Mouse (Mus musculus) hindbrain, embryonic 14.5 days (tissue): ENCODE measurements around the gene Sgca. TPM values are rescaled to one million over a fixed set of nuclear protein-coding genes. Genes with fewer than 3 reads are reported as not detected.

Experiments used
- ATAC-seq: fragments of 200-750 bp; cut with Nextera tagmentation; 2 replicates; pipeline ENCODE4 v1.8.0; 2017; ENCODE audit warnings: moderate number of reproducible peaks, mild to moderate bottlenecking, moderate TSS enrichment, moderate library complexity; ENCODE audit not compliant: low FRiP score
- DNase-seq: peaks from one replicate; pipeline ENCODE4 v3.0.0-alpha.2; 2015; ENCODE audit warnings: low spot score
- H3K27ac ChIP-seq: fragments of 300-500 bp; sonication (generic); 2 replicates; pipeline ENCODE4 v1.5.1; 2014; ENCODE audit warnings: mild to moderate bottlenecking, moderate library complexity
- H3K27me3 ChIP-seq: fragments of 300-500 bp; sonication (generic); 2 replicates; pipeline ENCODE4 v1.6.1; 2014; ENCODE audit warnings: mild to moderate bottlenecking, low read length, mixed read lengths; ENCODE audit not compliant: control insufficient read depth, insufficient read depth
- H3K36me3 ChIP-seq: fragments of 300-500 bp; sonication (generic); replicated peaks from 2 replicates; pipeline ENCODE4 v1.6.1; 2014; ENCODE audit not compliant: control insufficient read depth, insufficient read depth
- H3K4me1 ChIP-seq: fragments of 300-500 bp; sonication (generic); replicated peaks from 2 replicates; pipeline ENCODE4 v1.6.1; 2014; ENCODE audit warnings: antibody characterized with exemption, low read length, mixed read lengths; ENCODE audit not compliant: control insufficient read depth, insufficient read depth
- H3K4me2 ChIP-seq: fragments of 300-500 bp; sonication (generic); replicated peaks from 2 replicates; pipeline ENCODE4 v1.6.1; 2014; ENCODE audit warnings: mild to moderate bottlenecking, moderate library complexity
- H3K4me3 ChIP-seq: fragments of 300-500 bp; sonication (generic); replicated peaks from 2 replicates; pipeline ENCODE4 v1.5.1; 2014; ENCODE audit warnings: mild to moderate bottlenecking, low read length
- H3K9ac ChIP-seq: fragments of 300-500 bp; sonication (generic); 2 replicates; pipeline ENCODE4 v1.6.1; 2014
- H3K9me3 ChIP-seq: fragments of 300-500 bp; sonication (generic); 2 replicates; pipeline ENCODE4 v1.6.1; 2016; ENCODE audit warnings: low read length; ENCODE audit not compliant: control insufficient read depth
- WGBS: fragments of 180-500 bp; shearing (Covaris S2); extraction: QIAGEN DNeasy Blood & Tissue Kit; methylation state at CpG from one replicate; pipeline ENCODE4 v1.1.7; 2014; 5-methylcytosine and 5-hydroxymethylcytosine counted together
- polyA plus RNA-seq: library from polyadenylated mRNA; unstranded; fragments of >200 nt; fragmentation: Nextera tagmentation; extraction: Ambion mirVana; gene quantifications from 2 replicates; pipeline ENCODE4 v1.2.1, GENCODE M21; 2014

Gene Sgca
- polyA plus RNA-seq, 1 experiment from 2014 or later = 0.17 TPM

DNA sequence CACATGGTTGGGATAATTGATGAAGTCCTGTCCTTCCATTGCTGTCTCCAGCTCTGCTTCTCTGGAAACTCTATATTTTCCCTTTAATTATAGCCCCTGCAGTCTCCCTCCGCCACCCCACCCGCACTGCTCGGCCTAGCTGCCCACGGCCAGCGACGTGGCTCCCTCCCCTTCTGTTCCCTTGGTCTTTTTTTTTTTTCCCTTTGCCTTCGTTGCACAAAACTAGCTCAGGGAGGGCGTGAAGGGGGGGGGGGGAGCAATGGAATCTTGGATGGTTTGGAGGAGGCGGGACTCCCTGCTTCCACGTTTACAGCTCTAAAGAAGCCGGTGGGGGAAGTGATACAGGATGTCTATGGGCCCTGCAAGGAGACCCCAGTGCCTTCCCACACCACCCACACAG lies 41.6 kb downstream of the Sgca start:
- ATAC-seq (no peak), DNase-seq (no peak)
- no peaks in the 10 kb centered on the region for H3K36me3 ChIP-seq
- peaks cover 12% of the 10 kb centered on the region; the same call in 1 of the 2 replicates for H3K4me1 ChIP-seq
- H3K27ac ChIP-seq = no peak overlapping the region
- no peak overlapping the region for H3K4me3 ChIP-seq
- WGBS = 30% methylated on average over 11 of the region's 11 CpGs
- H3K27me3 ChIP-seq = peaks cover 68% of the 10 kb centered on the region
- no peak overlapping the region for H3K4me2 ChIP-seq
- H3K9ac ChIP-seq = no peak overlapping the region
- H3K9me3 ChIP-seq = no peaks in the 10 kb centered on the region

DNA sequence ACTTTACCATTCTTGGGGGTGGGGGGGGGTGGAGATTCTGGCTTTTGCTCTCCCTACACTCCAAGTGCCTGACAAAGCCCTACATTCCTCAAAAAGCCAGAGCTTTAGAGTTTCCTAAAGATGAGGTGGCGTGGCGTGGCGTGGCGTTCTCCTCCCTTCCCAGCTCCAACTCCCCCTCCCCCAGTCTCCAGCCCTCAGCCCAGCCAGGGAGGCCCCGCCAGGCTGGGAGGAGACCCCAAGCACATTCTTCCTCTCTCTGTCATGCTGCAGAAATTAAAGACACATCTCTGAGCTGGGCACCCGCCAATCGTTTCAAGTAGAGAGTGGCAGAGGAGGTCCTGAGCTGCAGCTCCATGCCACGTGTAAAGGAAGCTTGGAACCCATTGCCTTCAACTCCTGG lies 42.5 kb downstream of the Sgca start:
- H3K4me3 ChIP-seq = no peak overlapping the region
- ATAC-seq (no peak), DNase-seq (no peak)
- no peaks in the 10 kb centered on the region for H3K36me3 ChIP-seq
- H3K9me3 ChIP-seq = no peaks in the 10 kb centered on the region
- 28% methylated on average over 8 of the region's 8 CpGs for WGBS
- no peak overlapping the region for H3K4me2 ChIP-seq
- peaks cover 61% of the 10 kb centered on the region for H3K27me3 ChIP-seq
- no peak overlapping the region for H3K9ac ChIP-seq
- H3K4me1 ChIP-seq = peaks cover 16% of the 10 kb centered on the region; the same call in 1 of the 2 replicates
- H3K27ac ChIP-seq = no peak overlapping the region

DNA sequence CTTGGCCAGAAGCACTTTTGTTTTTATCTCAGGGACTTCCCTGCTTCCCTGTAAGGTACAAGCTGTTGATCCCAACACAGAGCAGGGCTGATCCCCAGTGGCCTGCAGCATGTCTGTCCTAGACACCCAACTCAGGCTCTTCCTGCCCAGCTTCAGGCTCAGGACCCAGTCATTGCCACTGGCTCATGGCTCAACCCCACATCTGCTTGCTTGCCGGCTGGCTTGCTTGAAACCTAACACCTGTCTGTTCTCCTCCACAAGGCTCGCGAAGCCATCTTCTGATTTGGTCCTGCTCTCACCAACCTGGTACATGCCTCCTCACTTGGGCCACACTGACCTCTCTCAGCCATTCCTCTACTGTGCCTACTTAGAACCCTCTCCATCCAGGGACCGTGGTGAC lies 46.0 kb downstream of the Sgca start:
- H3K4me2 ChIP-seq = no peak overlapping the region
- H3K27ac ChIP-seq = no peak overlapping the region
- 0 out of 2 replicates have a peak, but pooled peaks cover 5% of the 10 kb centered on the region for H3K4me1 ChIP-seq
- 60% methylated on average over 4 of the region's 4 CpGs for WGBS
- peaks cover 29% of the 10 kb centered on the region for H3K27me3 ChIP-seq
- ATAC-seq (no peak), DNase-seq (no peak)
- H3K9me3 ChIP-seq = no peaks in the 10 kb centered on the region
- no peaks in the 10 kb centered on the region for H3K36me3 ChIP-seq
- no peak overlapping the region for H3K4me3 ChIP-seq
- H3K9ac ChIP-seq = no peak overlapping the region

DNA sequence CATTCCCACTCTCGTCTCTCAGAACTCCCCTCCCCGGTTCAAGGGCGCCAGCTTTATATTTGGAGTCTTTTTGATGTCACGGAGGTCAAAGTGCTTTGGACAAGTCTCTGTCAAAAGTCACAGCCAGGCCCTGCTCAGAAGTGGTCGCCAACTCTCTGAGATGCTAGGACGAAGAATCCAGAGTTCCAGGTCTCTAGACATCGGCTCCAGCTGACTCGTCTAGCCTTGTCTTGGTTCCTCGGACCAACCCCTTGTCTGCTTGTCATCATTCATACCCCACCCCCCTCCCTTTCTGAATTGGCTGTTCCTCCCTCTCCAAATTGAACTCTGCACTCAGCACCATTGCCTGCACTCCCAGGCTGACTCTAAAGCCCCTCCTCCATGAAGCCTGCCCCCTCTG lies 46.5 kb downstream of the Sgca start:
- H3K27me3 ChIP-seq = peaks cover 23% of the 10 kb centered on the region
- H3K9me3 ChIP-seq = no peaks in the 10 kb centered on the region
- WGBS = 62% methylated on average over 9 of the region's 9 CpGs
- DNase-seq (no peak), ATAC-seq (no peak)
- H3K4me2 ChIP-seq = no peak overlapping the region
- H3K36me3 ChIP-seq = no peaks in the 10 kb centered on the region
- no peak overlapping the region for H3K9ac ChIP-seq
- 0 out of 2 replicates have a peak, but pooled peaks cover 5% of the 10 kb centered on the region for H3K4me1 ChIP-seq
- no peak overlapping the region for H3K4me3 ChIP-seq
- H3K27ac ChIP-seq = no peak overlapping the region

DNA sequence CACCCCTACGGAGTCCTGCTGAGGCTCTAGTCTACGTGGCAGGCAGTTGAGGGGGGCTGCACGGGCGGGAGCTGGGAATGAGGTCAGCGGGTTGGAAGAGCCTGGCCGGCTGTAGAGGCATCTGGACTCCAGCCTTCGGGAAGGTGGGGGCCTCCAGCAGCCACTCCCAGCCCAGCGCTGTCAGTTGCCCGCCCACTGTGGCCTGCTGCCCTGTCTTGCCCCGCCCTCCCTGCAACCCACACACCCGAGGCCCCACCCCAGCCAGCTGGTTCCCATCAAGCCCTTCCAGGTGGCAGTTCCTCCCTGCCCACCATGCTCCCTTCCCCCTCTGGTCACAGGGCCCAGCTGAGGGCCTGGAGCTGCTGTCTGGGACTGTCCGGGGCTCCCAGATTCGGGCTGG lies 47.3 kb downstream of the Sgca start:
- H3K9ac ChIP-seq = no peak overlapping the region
- H3K4me3 ChIP-seq = no peak overlapping the region
- no peaks in the 10 kb centered on the region for H3K36me3 ChIP-seq
- 6% methylated on average over 13 of the region's 13 CpGs for WGBS
- peaks cover 16% of the 10 kb centered on the region for H3K27me3 ChIP-seq
- DNase-seq = no peak
- H3K4me1 ChIP-seq = 0 out of 2 replicates have a peak, but pooled peaks cover 5% of the 10 kb centered on the region
- peak overlapping the region; percentile 21; the same call in 1 of the 2 replicates for H3K4me2 ChIP-seq
- no peaks in the 10 kb centered on the region for H3K9me3 ChIP-seq
- ATAC-seq = peak; percentile 62; the same call in 1 of the 2 replicates
- no peak overlapping the region for H3K27ac ChIP-seq

DNA sequence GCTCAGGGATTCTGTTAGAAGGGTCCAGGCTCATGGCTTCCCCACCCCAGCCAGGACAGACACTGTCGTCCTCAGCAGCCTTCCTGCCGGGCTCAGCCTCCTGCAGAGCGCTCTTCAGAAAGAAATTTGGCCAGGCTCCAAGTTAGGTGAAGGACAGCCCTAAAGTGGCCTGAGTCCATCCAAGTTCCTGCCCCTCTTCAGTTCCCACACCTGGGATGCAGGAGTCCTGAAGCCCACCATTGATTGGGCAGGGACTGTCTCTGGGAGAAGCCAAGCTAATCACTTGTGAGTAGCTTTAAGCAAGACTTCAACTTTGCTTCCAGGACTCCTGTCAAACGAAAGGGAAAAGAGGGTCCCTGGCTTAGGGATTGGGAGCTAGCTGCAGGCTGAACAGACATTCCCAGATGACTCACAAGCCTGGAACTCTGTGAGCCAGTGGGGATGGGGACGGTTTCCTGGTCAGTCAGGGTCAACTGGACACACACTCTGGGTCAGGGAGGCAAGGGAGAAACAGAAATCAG lies 48.3 kb downstream of the Sgca start:
- 25% methylated on average over 5 of the region's 5 CpGs for WGBS
- Histone ChIP-seq H3K36me3 (no peaks in the 10 kb centered on the region), H3K4me2 (no peak overlapping the region), H3K27ac (no peak overlapping the region), H3K9me3 (no peaks in the 10 kb centered on the region), H3K4me3 (no peak overlapping the region), H3K27me3 (peaks cover 6% of the 10 kb centered on the region; the same call in 1 of the 2 replicates), H3K9ac (no peak overlapping the region), H3K4me1 (0 out of 2 replicates have a peak, but pooled peaks cover 5% of the 10 kb centered on the region)
- DNase-seq = no peak
- no peak for ATAC-seq

DNA sequence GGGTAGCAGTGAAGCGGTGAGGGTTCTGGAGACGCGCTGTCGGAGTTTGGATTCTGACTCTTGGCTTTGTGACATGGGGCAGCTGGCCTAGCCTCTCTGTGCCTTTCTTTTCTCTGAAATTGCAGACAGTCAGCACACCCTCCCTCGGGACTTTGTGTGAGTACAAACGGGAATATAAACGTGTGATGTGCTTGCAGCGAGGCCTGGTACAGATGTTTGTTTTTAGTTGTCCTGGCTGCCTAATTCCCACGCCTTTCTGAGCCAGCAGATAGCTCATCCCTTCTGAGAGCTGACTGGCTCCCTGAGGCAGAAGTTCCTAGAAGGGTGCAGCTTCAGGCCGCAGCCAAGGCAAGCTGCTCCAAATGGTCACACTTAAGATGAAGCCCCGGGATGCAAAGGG lies 49.7 kb downstream of the Sgca start:
- Histone ChIP-seq H3K9ac (no peak overlapping the region), H3K4me1 (0 out of 2 replicates have a peak, but pooled peaks cover 5% of the 10 kb centered on the region), H3K27ac (no peak overlapping the region), H3K36me3 (no peaks in the 10 kb centered on the region), H3K4me3 (no peak overlapping the region), H3K4me2 (no peak overlapping the region), H3K27me3 (no peaks in the 10 kb centered on the region), H3K9me3 (no peaks in the 10 kb centered on the region)
- WGBS = 73% methylated on average over 11 of the region's 11 CpGs
- DNase-seq (no peak), ATAC-seq (no peak)

DNA sequence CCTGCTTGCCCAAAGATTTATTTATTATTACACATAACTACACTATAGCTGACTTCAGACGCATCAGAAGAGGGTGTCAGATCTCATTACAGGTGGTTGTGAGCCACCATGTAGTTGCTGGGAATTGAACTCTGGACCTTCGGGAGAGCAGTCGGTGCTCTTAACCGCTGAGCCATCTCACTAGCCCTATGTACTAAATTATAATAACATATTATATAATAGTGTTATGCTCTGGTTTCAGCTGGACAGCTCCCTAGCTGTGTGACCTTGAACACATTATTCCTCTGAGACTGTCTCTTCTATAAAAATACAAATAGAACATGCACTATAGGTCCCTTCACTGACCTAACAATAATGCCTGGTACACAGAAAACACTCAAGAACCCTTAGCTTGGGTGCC lies 51.1 kb downstream of the Sgca start:
- Histone ChIP-seq H3K27me3 (no peaks in the 10 kb centered on the region), H3K4me3 (no peak overlapping the region), H3K9ac (no peak overlapping the region), H3K4me2 (no peak overlapping the region), H3K4me1 (0 out of 2 replicates have a peak, but pooled peaks cover 5% of the 10 kb centered on the region), H3K36me3 (no peaks in the 10 kb centered on the region), H3K27ac (no peak overlapping the region), H3K9me3 (no peaks in the 10 kb centered on the region)
- ATAC-seq = no peak
- WGBS = 93% methylated on average over 4 of the region's 4 CpGs
- no peak for DNase-seq

DNA sequence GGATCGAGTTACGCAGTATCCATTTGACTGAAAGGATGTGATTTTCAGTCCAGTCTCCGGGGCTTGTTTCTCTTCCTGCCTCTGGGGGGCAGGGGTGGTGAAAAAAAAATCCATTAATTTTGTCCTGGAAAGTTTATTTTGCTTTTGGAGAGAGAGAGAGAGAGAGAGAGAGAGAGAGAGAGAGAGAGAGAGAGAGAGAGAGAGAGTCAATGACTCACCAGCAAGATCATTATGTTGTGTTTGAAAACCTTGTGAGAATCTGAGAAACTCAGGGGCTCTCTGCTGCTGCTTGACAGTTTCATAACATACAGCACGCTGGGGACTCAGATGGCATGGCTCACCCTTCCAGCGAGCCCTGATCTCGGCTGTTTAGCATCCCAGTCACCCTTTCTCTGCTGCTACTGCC lies 55.1 kb downstream of the Sgca start:
- Histone ChIP-seq H3K4me2 (no peak overlapping the region), H3K9me3 (no peaks in the 10 kb centered on the region), H3K27ac (no peak overlapping the region), H3K9ac (no peak overlapping the region), H3K27me3 (no peaks in the 10 kb centered on the region), H3K36me3 (no peaks in the 10 kb centered on the region), H3K4me1 (no peaks in the 10 kb centered on the region), H3K4me3 (no peak overlapping the region)
- ATAC-seq (no peak), DNase-seq (no peak)
- WGBS = 54% methylated on average over 6 of the region's 6 CpGs

DNA sequence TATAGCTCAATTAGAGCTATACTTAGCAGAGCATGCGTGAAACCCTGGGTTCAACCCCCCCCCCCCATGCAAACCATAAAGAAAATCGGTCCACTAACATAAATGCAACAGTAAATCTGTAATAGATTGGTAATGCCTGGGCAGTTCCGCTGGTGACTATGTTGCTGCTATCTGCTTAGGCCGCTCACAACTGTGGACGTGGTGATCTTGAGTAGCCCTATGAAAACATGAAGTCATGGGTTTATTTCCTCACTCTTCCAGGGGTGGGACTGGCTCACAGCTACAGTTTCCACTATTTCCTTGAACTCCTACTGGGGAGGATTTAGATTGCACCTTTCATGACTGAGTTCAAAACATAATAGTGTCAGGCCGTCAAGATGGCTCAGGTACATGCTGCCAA lies 58.4 kb downstream of the Sgca start:
- Histone ChIP-seq H3K4me2 (no peak overlapping the region), H3K27me3 (no peaks in the 10 kb centered on the region), H3K9me3 (no peaks in the 10 kb centered on the region), H3K4me1 (0 out of 2 replicates have a peak, but pooled peaks cover 3% of the 10 kb centered on the region), H3K9ac (no peak overlapping the region), H3K4me3 (no peak overlapping the region), H3K36me3 (no peaks in the 10 kb centered on the region), H3K27ac (no peak overlapping the region)
- 83% methylated on average over 6 of the region's 6 CpGs for WGBS
- ATAC-seq (no peak), DNase-seq (no peak)
